Mouse (Mus musculus) forebrain, embryonic 13.5 days (tissue): ENCODE results near the gene Gnrhr. TPM values are rescaled to one million over a fixed set of nuclear protein-coding genes. Genes with fewer than 3 reads are reported as not detected.

Experiments
- polyA plus RNA-seq: library from polyadenylated mRNA; unstranded; fragments of >200 nt; fragmentation: Nextera tagmentation; extraction: Ambion mirVana; gene quantifications from 2 replicates; pipeline ENCODE4 v1.2.1, GENCODE M21; 2015

Gene Gnrhr
- polyA plus RNA-seq, 1 experiment from 2014 or later = not detected

Other genes with a start within 250 kb of the Gnrhr start
- gene Cenpc1, start 132.3 kb downstream of the Gnrhr start, polyA plus RNA-seq = 49.5 and 51.6 TPM in 2 replicates
- gene Stap1, start 126.2 kb downstream of the Gnrhr start, polyA plus RNA-seq = 0.23 and 0.24 TPM in 2 replicates
- gene Uba6, start 25.1 kb downstream of the Gnrhr start, polyA plus RNA-seq = 12.8 and 14.1 TPM in 2 replicates
- gene Tmprss11c, start 91.4 kb upstream of the Gnrhr start, polyA plus RNA-seq = not detected in 2 replicates
- gene Tmprss11d, start 175.5 kb upstream of the Gnrhr start, polyA plus RNA-seq = not detected in 2 replicates